Mouse (Mus musculus) hindlimb bud, embryonic 11.5 days (tissue): ENCODE measurements around the gene Tmprss4.

Experiments
- DNase-seq: peaks from one replicate; pipeline ENCODE4 v3.0.0-alpha.2; 2012; ENCODE audit warnings: low read depth, low spot score; ENCODE audit errors: extremely low spot score

Tmprss4 gene

GRCm38 (mm10) chr9:45203797-45204410 lies at the start of gene Tmprss4:
Gene Tmprss4, minus strand, starts transcription at chr9:45204092.
- DNase-seq = no peak

DNA sequence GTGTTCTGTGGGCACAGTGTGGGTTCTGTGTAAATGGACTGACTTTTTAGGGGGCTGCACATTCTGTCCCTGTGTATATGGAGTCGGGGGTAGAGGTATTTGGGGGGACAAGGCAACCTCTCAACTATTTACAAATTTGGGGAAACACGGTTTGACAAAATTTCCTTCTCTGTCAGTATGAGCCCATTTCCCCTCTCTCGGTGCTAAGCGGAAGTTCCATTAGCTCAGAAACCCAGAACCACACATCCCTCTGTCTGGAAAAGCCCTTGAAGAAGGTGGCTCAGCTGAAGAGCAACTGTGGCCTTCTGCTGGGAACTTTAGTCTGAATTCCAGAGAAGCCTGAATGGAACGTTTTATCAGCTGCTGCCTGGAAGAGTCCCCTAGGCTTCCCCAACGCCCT lies 48.5 kb upstream of the Tmprss4 start:
- no peak for DNase-seq

- no peak for DNase-seq
Observed at GRCm38 (mm10) chr9:45251990-45252389, 48.1 kb upstream of the Tmprss4 start.

DNA sequence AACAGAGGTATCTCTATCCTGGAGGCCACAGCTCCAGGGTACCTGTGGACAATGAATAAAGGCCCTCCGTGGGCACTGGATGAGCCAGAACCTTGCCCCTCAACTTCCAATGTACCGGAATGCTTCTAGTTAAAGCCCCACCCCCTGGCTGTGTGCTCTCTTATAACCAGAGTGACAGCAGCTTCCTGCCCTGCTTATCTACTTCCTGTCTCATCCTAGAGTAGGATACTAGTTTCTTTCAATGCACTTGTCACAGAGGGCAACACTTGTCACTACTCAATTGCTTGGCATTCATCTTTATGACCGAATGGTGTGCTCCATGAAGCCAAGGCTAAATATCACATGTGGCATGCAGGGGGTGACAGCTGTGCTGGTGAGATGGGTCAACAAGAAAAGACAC lies 47.4 kb upstream of the Tmprss4 start:
- DNase-seq = no peak

DNA sequence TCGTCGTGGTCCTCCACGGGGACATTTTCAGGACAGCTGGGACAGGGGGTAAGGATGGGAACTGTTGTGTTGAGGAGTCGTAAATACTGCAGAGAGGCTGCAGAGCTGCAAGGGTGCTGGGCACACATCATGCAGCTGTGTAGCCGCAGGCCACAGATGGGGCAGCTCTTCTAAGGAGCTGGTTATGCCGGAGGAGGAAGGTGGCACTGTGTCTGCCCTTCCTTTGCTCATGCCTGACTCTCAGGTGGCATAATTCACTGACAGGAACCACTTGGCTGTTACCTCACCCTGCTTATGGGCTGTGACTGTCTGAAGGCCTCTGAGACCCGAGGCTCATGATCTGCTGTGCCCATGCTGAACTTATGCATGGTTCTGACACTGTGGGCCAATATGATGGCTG lies 46.4 kb upstream of the Tmprss4 start:
- DNase-seq = no peak

DNA sequence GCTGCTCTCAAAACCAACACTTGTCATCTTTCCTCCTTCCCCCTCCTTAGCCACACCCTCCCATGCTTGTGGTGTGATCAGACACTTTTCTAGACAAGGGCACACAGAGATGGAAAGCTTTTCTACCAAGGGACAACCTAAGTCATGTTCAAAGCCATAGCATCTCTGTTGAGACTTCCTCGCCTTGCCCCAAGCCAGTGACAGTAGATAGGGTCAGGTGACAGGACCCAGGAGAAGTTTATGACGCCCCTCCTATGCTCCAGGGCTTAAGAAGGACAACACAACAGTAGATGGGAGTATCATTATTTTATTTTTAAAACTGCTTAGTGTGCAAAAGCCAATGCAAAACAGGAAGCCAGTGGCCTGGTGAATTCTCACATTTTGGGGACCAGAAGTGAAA lies 43.6 kb upstream of the Tmprss4 start:
- DNase-seq = no peak

DNA sequence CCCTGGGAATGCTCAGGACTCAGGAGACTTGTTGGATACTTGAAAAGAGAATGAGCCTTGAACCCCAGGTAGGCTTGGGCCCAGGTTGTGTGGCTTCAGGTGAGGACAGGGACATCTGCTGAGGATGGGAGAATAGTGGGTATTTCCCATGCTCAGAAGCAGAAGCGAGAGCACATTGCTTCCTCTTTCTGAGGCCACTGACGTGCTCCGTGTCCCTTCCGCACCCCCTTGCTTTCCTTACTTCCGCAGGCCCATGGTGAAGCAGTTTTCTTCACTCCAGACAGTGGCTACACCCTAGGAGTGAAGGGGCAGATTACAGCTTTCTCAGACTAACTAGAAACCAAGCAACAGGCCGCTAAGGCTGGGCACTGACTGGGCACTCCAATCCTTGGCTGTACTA lies 42.2 kb upstream of the Tmprss4 start:
- no peak for DNase-seq

- DNase-seq = no peak
Observed at GRCm38 (mm10) chr9:45245432-45245831, 41.5 kb upstream of the Tmprss4 start.

GRCm38 (mm10) chr9:45241397-45241796 lies 37.5 kb upstream of the Tmprss4 start:
- no peak for DNase-seq

DNA sequence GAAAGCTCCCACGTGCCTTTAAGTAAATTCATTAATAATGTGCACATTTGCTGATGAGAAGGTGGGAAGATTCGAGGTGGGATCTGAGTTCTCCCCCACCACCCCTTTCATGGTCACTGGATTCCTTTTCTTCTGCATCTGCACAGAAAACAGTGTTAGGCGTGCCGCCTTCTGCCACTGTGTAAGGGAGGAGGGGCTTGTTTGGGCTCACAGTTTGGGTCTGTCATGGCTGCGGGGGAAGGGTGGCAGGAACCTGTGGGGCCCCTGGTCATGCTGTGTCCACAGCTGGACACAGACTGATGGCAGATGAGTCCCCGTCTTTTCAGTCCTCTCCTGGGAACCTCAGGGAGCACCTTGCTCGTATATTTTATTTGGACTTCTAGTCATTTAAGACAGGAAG lies 32.9 kb upstream of the Tmprss4 start:
- DNase-seq = no peak

DNA sequence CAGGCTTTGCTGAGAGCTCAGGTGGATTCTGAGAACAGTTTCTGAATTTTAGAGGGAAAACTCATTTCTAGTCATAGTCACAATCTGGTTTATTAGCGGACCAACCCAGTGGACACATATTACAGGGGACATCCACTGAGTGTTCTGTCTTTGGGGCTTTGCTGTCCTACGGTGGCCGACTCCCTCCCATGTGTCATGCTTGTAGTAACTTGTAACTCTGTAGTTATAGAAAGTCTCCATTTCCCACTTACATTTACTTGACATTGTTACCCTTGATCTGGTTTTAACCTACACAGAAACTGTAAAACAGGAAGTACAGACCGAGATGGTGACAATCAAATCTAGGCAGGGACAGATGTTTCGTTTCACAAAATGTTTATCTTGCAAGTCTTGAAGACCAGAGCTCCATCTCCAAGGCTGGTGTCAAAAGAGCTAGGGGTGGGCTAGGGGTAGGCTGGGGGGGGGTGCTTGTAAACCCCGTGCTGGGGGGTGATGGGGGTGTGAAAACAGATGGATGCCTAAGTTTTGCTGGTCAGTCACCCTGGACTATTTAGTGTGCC lies 31.9 kb upstream of the Tmprss4 start:
- DNase-seq = no peak

- DNase-seq = no peak
Observed at GRCm38 (mm10) chr9:45229359-45229758, 25.5 kb upstream of the Tmprss4 start.

- DNase-seq = peak; percentile 69
Observed at GRCm38 (mm10) chr9:45221567-45221966, 17.7 kb upstream of the Tmprss4 start.

DNA sequence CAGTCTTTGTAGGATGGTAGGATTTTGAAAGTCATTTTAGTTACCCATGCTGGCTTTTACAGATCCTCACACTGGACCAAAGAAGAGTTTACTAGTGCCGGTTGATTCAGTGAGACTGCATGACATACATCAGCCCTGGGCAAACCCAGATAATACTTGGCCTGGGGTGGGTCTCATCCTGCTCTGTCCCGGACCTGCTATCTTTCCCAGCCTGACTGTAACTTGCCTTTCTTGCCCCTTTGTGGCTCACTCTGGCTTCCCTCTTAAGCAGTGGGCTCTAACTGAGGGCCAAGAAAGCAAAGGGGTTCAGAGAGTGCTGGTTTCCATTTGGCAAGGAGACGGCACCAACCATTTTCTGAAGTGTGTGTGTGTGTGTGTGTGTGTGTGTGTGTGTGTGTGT lies 15.8 kb upstream of the Tmprss4 start:
- DNase-seq = no peak

DNA sequence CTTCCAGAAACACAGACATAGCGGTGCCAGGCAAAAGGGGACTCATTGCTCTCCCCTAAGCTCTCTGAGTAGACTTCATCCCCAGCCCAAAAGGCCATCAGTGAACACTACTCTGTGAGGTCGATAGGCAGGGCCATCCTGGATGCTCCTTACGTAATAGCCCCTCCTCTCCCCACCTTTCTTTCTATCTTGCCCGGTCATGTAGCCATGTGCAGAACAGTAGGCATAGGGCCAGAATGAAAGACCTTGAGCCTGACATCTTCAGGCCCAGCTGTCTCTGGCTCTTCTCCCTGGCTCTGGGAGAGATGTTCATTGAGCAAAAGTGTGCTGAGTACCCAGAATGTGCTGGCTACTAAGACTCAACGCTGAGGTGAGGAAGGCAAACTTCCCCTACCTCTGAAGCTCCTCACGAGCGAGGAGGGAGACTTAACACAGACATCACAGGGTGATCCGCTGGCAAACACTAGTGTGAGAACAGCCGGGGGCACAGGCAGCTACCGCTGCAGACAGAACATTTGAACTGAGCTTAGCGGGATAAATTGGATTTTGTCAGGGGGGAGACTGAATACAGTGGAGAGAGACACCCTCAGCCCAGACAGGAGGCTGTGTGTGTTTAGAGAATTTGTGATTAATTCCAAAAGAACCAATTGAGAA lies 11.8 kb upstream of the Tmprss4 start:
- no peak for DNase-seq

DNA sequence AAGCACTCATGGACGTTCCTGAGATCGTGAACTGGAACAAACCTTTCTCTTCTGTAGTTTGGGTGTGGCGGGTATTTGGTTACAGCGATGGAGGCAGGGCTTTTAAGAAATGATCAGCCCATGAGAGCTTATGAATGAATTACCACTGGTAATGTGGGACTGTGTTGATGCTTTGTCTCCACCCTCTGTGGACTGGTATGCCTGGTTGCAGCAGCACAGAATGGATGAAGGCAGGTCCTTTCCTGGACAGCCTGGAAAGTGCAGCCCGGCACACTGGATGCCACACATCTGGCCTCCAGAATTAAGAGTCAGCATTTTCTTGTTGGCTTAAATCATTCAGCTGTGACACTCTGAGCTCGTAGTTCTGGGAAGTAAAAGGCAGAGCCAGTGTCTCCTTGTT lies 8.1 kb upstream of the Tmprss4 start:
- DNase-seq = no peak

DNA sequence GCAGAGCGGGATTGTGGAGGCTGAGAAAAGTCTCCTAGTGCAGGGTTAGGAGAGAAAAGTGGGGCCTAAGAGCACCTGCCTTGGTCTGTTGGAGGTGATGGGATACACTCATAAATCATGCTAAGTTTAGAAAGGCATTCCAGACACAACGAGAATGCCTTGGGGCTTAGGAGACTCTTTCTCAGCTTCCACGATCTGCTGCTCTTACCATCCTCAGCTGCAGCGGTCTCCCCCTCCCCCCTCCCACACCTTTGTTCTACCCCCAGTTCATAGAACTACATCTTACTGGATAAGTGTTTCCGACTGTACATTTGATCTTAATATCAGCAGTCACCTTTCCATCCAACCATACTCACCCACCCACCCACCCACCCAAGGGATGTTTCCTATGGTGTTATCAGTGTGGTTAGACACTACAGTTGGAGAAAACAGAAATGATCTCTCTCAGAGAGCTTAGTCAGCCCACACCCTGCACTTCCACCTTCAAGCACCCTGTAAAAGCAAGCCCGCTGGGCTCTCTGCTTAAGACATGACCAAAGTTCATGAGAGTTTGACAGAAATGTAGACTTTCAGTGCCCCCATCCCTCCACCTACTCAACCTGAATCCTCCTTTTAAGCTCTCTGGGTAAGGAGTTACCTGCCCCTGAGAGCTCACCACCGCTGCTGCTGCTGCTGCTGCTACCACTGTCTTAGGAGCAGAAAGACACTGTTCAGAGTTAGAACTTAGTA lies 3.3 kb upstream of the Tmprss4 start:
- DNase-seq = no peak

- DNase-seq = no peak
Observed at GRCm38 (mm10) chr9:45206121-45206520, 2.2 kb upstream of the Tmprss4 start.

- DNase-seq = no peak
Observed at GRCm38 (mm10) chr9:45205143-45205542, 1.3 kb upstream of the Tmprss4 start.

DNA sequence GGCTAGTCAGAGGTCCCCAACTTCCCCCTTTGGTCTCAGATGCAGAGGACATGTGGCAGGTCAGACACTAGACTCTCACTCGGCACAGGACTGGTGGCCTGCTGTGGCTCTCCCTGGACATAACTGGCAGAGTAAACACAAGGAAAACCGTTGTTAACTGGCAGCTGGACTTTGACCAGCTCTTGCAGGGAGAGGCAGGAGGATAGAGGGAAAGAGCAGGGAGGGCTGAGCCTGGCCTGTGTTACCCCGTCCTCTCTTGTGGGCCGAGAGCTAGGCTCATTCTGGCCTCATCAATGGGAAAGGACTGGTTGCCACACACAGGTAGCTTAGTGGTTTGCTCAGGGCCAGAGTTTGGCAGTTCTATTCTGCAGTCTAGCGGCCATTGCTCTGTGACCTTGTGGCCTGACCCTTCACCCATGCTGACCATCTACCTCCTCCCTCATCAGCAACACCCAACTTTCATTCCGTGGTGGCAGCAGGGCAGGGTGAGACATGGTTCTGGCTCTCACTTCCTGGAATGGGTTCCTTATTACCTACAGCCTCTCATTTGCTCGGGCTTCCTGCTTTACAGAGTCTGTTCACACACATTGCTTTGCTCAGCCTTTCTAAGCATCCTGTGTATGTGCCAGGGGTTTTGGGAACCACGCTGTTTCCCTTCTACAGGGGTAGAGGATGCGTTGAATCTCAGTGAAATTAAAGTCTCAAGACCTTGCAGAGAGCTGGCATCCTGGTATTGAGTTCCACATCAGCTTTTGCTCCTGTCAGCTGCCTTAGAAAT lies 1.7 kb downstream of the Tmprss4 start:
- no peak for DNase-seq

DNA sequence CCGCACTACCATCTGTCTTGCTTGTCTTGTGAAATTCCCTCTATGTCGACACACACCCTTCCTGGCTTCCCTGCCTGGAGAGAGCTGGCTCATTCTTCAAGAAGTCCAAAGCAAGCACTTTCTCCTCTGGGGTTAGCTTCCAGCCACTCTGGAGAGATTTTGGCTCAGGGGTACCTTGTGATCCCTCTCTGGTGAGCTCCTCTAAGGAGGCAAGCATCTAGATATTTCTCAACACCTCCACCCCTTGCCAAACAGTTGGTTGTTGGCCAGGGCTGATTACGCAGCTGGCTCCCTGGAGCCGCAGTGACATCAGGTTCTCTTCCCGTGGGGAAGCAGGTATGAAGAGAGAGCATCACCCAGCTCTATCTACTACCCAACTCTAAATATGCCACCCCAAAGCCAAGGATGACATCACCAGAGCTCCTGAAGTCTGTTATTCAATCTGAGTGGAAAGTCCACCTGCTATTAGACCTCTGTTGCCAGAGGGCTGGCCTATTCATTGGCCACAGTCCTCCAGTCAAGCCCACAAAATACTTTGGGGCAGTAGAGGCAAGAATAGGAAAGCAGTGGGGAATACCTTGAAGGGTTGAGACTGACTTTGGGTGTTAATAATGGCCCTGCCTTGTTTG lies 2.5 kb downstream of the Tmprss4 start:
- DNase-seq = no peak
